Mouse (Mus musculus) heart, embryonic 14.5 days (tissue): ENCODE data around the gene Gzmk. TPM values are rescaled to one million over a fixed set of nuclear protein-coding genes. Genes with fewer than 3 reads are reported as not detected.

Source experiments
- ATAC-seq: fragments of 200-750 bp; cut with Nextera tagmentation; 2 replicates; pipeline ENCODE4 v1.8.0; 2017; ENCODE audit warnings: low read depth, moderate TSS enrichment; ENCODE audit not compliant: insufficient number of reproducible peaks, insufficient read depth, low FRiP score
- H3K27ac ChIP-seq, 2 experiments: fragments of 200-500 bp in 1 of 2; fragments of 300-500 bp in 1 of 2; sonication (generic) in 1 of 2; replicated peaks in 1 of 2; 2 replicates each; pipeline ENCODE4 v1.5.1; 2012 to 2014; ENCODE audit warnings: low read depth in 2 of 2, low read length in 2 of 2, control low read depth in 1 of 2, mild to moderate bottlenecking in 1 of 2, mixed read lengths in 1 of 2; ENCODE audit not compliant: control insufficient read depth in 1 of 2, insufficient read depth in 1 of 2
- H3K27me3 ChIP-seq: fragments of 300-500 bp; sonication (generic); 2 replicates; pipeline ENCODE4 v1.6.1; 2014; ENCODE audit warnings: mild to moderate bottlenecking, low read length, control low read depth; ENCODE audit not compliant: control insufficient read depth, insufficient read depth
- H3K36me3 ChIP-seq: fragments of 300-500 bp; sonication (generic); 2 replicates; pipeline ENCODE4 v1.6.1; 2014; ENCODE audit warnings: mild to moderate bottlenecking, control low read depth, low read length, mixed read lengths; ENCODE audit not compliant: control insufficient read depth, insufficient read depth
- H3K4me1 ChIP-seq, 2 experiments: fragments of 200-500 bp in 1 of 2; fragments of 300-500 bp in 1 of 2; sonication (generic) in 1 of 2; 2 replicates each; pipeline ENCODE4 v1.6.1; 2012 to 2014; ENCODE audit warnings: low read length in 2 of 2, control low read depth in 1 of 2, mixed read lengths in 1 of 2; ENCODE audit not compliant: control insufficient read depth in 2 of 2, insufficient read depth in 2 of 2
- H3K4me2 ChIP-seq: fragments of 300-500 bp; sonication (generic); 2 replicates; pipeline ENCODE4 v1.6.1; 2014; ENCODE audit warnings: mild to moderate bottlenecking, low read length
- H3K4me3 ChIP-seq, 2 experiments: fragments of 200-500 bp in 1 of 2; fragments of 300-500 bp in 1 of 2; sonication (generic) in 1 of 2; 2 replicates each; pipeline ENCODE4 v1.5.1; 2012 to 2014; ENCODE audit warnings: low read length in 2 of 2, mild to moderate bottlenecking in 2 of 2, control low read depth in 1 of 2, low read depth in 1 of 2, moderate library complexity in 1 of 2; ENCODE audit not compliant: control insufficient read depth in 1 of 2, insufficient read depth in 1 of 2
- H3K9ac ChIP-seq: fragments of 300-500 bp; sonication (generic); 2 replicates; pipeline ENCODE4 v1.6.1; 2014; ENCODE audit warnings: mild to moderate bottlenecking, low read length
- H3K9me3 ChIP-seq: fragments of 300-500 bp; sonication (generic); 2 replicates; pipeline ENCODE4 v1.6.1; 2016; ENCODE audit warnings: low read length, control low read depth; ENCODE audit not compliant: control insufficient read depth
- WGBS: fragments of 180-500 bp; shearing (Covaris S2); extraction: QIAGEN DNeasy Blood & Tissue Kit; methylation state at CpG from one replicate; pipeline ENCODE4 v1.1.7; 2014; 5-methylcytosine and 5-hydroxymethylcytosine counted together
- polyA plus RNA-seq: library from polyadenylated mRNA; unstranded; fragments of >200 nt; fragmentation: Nextera tagmentation; extraction: Ambion mirVana; gene quantifications from 2 replicates; pipeline ENCODE4 v1.2.1, GENCODE M21; 2014

Gene Gzmk
- polyA plus RNA-seq, 1 experiment from 2014 or later: not detected

GRCm38 (mm10) chr13:113224105-113224504, 1.6 kb downstream of the Gzmk start:
- WGBS: 8% methylated on average over 2 of the region's 2 CpGs
- peak; percentile 68; the same call in 1 of the 2 replicates for ATAC-seq
- Histone ChIP-seq H3K9ac (peak overlapping the region; percentile 39; the same call in 1 of the 2 replicates), H3K9me3 (no peaks in the 10 kb centered on the region), H3K4me1 (peaks cover 16 to 18% of the 10 kb centered on the region in 2 experiments), H3K4me3 (peak overlapping the region; percentile 31 to 41), H3K27me3 (no peaks in the 10 kb centered on the region), H3K36me3 (no peaks in the 10 kb centered on the region), H3K4me2 (peak overlapping the region; percentile 56), H3K27ac (peak overlapping the region; percentile 84 to 94)

GRCm38 (mm10) chr13:113221851-113222250, 3.9 kb downstream of the Gzmk start:
- Histone ChIP-seq H3K9ac (no peak overlapping the region), H3K4me1 (peaks cover 16 to 18% of the 10 kb centered on the region in 2 experiments), H3K36me3 (no peaks in the 10 kb centered on the region), H3K4me2 (no peak overlapping the region), H3K27ac (0 out of 4 replicates have a peak overlapping the region, but pooled peaks of 1 of the 2 experiments have one; percentile 24), H3K9me3 (no peaks in the 10 kb centered on the region), H3K27me3 (no peaks in the 10 kb centered on the region), H3K4me3 (no peak overlapping the region)
- no peak for ATAC-seq
- WGBS: 28% methylated on average over 6 of the region's 6 CpGs

GRCm38 (mm10) chr13:113213865-113214264, 11.8 kb downstream of the Gzmk start:
- H3K27ac ChIP-seq: no peak overlapping the region
- H3K4me3 ChIP-seq: no peak overlapping the region
- no peaks in the 10 kb centered on the region for H3K36me3 ChIP-seq
- H3K9me3 ChIP-seq: no peaks in the 10 kb centered on the region
- no peak for ATAC-seq
- H3K27me3 ChIP-seq: peaks cover 4% of the 10 kb centered on the region; the same call in 1 of the 2 replicates
- H3K4me1 ChIP-seq: peaks cover 0 to 4% of the 10 kb centered on the region in 2 experiments; a peak in 1 of 4 replicates
- H3K9ac ChIP-seq: no peak overlapping the region
- H3K4me2 ChIP-seq: no peak overlapping the region
- 98% methylated on average over 3 of the region's 3 CpGs for WGBS

- peaks cover 3 to 11% of the 10 kb centered on the region in 2 experiments; a peak in 2 of 4 replicates for H3K4me1 ChIP-seq
- H3K9me3 ChIP-seq: no peaks in the 10 kb centered on the region
- no peak overlapping the region for H3K4me3 ChIP-seq
- H3K4me2 ChIP-seq: no peak overlapping the region
- WGBS: 48% methylated on average over 3 of the region's 3 CpGs
- no peak for ATAC-seq
- H3K27me3 ChIP-seq: peaks cover 4% of the 10 kb centered on the region; the same call in 1 of the 2 replicates
- H3K9ac ChIP-seq: no peak overlapping the region
- H3K27ac ChIP-seq: no peak overlapping the region
- H3K36me3 ChIP-seq: no peaks in the 10 kb centered on the region
Observed at GRCm38 (mm10) chr13:113212401-113212800, 13.3 kb downstream of the Gzmk start.

- 74% methylated on average over 15 of the region's 15 CpGs for WGBS
- H3K27ac ChIP-seq: no peak overlapping the region
- no peaks in the 10 kb centered on the region for H3K36me3 ChIP-seq
- no peak overlapping the region for H3K4me2 ChIP-seq
- H3K9me3 ChIP-seq: no peaks in the 10 kb centered on the region
- ATAC-seq: no peak
- no peak overlapping the region for H3K9ac ChIP-seq
- no peak overlapping the region for H3K4me3 ChIP-seq
- peaks cover 4% of the 10 kb centered on the region; the same call in 1 of the 2 replicates for H3K27me3 ChIP-seq
- H3K4me1 ChIP-seq: peaks cover 3 to 11% of the 10 kb centered on the region in 2 experiments; a peak in 2 of 4 replicates
Observed at GRCm38 (mm10) chr13:113211345-113211744, 14.4 kb downstream of the Gzmk start.

GRCm38 (mm10) chr13:113209624-113210023, 16.1 kb downstream of the Gzmk start, which contains the start of gene Esm1:
Esm1 (plus strand) TSS chr13:113209659.
- peak within 1 kb of the TSS; percentile 3 to 9; a peak in 1 of 4 replicates for H3K4me3 ChIP-seq
- H3K9me3 ChIP-seq: no peaks in the 10 kb centered on the region
- peaks cover 4% of the 10 kb centered on the region; the same call in 1 of the 2 replicates for H3K27me3 ChIP-seq
- H3K4me2 ChIP-seq: peak within 1 kb of the TSS; percentile 56
- whole genome bisulfite sequencing: 30% methylated on average over 15 of the region's 15 CpGs
- H3K27ac ChIP-seq: no peak within 1 kb of the TSS
- no peak within 1 kb of the TSS for H3K9ac ChIP-seq
- no peak for ATAC-seq
- no peaks in the 10 kb centered on the region for H3K36me3 ChIP-seq
- peaks cover 3 to 11% of the 10 kb centered on the region in 2 experiments; a peak in 2 of 4 replicates for H3K4me1 ChIP-seq

GRCm38 (mm10) chr13:113205346-113205745, 20.4 kb downstream of the Gzmk start:
- Histone ChIP-seq H3K27me3 (no peaks in the 10 kb centered on the region; the same call in 1 of the 2 replicates), H3K36me3 (no peaks in the 10 kb centered on the region), H3K9ac (no peak overlapping the region), H3K27ac (no peak overlapping the region), H3K4me1 (peaks cover 8 to 11% of the 10 kb centered on the region in 2 experiments; a peak in 3 of 4 replicates), H3K4me3 (no peak overlapping the region), H3K4me2 (no peak overlapping the region), H3K9me3 (no peaks in the 10 kb centered on the region)
- ATAC-seq: no peak
- 77% methylated on average over 5 of the region's 5 CpGs for WGBS

- Histone ChIP-seq H3K27ac (no peak overlapping the region), H3K4me1 (peaks cover under 1 to 5% of the 10 kb centered on the region in 2 experiments; a peak in 3 of 4 replicates), H3K36me3 (no peaks in the 10 kb centered on the region), H3K9me3 (no peaks in the 10 kb centered on the region), H3K4me3 (no peak overlapping the region), H3K9ac (no peak overlapping the region), H3K27me3 (no peaks in the 10 kb centered on the region), H3K4me2 (no peak overlapping the region)
- no peak for ATAC-seq
- 39% methylated on average over 5 of the region's 5 CpGs for WGBS
Observed at GRCm38 (mm10) chr13:113203146-113203545, 22.6 kb downstream of the Gzmk start.
